Mouse (Mus musculus) G1E-ER4 (cell line): ENCODE measurements around the gene Olfr814. TPM values are rescaled to one million over a fixed set of nuclear protein-coding genes. Genes with fewer than 3 reads are reported as not detected.
"Not testable (repeated sequence)": the region's sequence is repeated elsewhere in the genome, so short reads cannot be mapped to it uniquely, and the experiment has no call there.

ENCODE experiments used
- GATA1 ChIP-seq: IDR thresholded peaks from one replicate; pipeline ENCODE4 v1.8.0; 2012; ENCODE audit warnings: low read length, inconsistent platforms
- polyA plus RNA-seq: library from polyadenylated mRNA; stranded (reverse); fragments of >175 nt; gene quantifications from 2 replicates; pipeline ENCODE4 v1.2.3, GENCODE M21; 2012

The Olfr814 gene
- polyA plus RNA-seq: not detected in 2 replicates

- TF ChIP-seq GATA1: not testable (repeated sequence)
Observed at GRCm38 (mm10) chr10:129879751-129880150, at the start of gene Olfr814. Gene Olfr814 (minus strand): TSS chr10:129879851.

DNA sequence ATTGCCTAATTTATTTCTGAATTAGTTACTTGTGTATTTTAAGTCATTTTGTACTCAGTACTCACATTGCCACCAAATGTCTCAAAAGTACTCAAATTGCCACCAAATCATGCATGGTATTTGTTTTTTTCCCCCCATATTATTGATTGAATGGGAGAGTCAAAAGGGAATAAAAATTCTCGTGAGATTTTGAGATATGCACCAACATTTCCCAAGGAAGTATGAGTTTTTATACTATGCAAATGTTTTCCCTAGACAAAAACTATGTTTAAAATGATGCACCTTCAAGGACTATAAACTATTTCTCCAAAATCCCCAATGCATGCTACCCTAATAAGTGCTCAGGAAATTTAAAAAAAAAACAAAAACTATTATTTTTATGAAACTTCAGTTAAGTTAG lies 35.8 kb upstream of the Olfr814 start, which contains the start of gene Olfr816:
Gene Olfr816 (minus strand): TSS at position 101 of the 400 bp plus-strand sequence.
- TF ChIP-seq GATA1: no peak

DNA sequence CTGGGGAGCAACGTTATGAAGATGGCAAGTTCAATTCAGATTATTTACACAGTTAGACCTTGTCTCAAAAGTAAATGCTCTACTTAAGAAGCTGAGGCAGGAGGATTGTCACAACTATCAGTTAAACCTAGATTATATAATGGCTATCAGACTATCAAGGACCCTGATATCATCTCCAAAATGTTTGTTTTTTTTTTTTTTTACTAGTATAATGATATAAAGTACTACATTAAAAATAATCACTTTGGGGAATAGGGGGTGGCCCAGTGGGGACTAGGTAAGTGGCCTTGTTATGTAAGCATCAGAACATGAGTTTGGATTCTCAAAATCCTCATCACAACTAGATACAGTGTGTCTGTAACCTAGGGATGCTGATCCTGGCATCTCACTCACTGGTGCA lies 26.1 kb upstream of the Olfr814 start, which contains the start of gene Olfr815:
Gene Olfr815 (minus strand): TSS at position 101 of the 400 bp plus-strand sequence.
- TF ChIP-seq GATA1: not testable (repeated sequence)

- no peak for TF ChIP-seq GATA1
Observed at GRCm38 (mm10) chr10:129885934-129886333, 6.3 kb upstream of the Olfr814 start.

DNA sequence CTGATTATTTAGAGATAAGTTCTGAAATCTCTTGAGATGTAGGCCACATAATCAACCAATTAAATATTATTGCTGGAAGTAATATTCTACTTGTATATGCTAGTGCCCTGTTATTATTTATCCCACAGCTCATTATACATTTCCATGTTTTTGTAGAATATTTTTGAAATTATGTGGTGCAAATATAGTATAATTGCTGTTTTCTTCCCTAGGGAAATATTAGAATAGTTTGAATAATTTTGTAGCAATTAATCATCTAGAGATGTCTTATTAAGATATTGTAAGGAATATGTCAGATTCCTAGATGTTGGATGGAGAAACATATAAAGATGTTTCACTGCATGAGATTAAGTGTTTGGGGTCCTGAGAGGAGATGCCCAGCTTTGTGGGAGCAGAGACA lies 24.6 kb downstream of the Olfr814 start, which contains the start of gene Olfr813:
Gene Olfr813 (plus strand): TSS at position 301 of the 400 bp plus-strand sequence.
- no peak for TF ChIP-seq GATA1

GRCm38 (mm10) chr10:129847343-129847742 lies 32.3 kb downstream of the Olfr814 start:
- TF ChIP-seq GATA1: no peak

DNA sequence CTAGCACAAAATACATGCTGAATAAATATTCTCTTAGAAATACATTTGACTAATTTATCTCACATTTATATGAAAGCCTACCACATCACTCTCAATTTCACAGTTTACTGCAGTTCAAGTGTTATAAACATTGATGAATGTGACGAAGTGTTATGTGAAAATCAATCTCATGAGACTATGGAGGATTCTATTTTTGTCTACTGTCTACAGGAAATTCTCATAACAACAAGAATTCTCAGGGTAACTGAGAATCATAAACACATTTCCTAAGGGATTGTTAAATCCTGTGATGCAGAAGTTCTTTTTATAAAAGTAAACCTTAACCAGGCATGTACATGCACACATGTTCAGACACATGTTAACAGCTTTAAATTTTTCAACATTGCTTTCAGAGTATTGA lies 33.7 kb downstream of the Olfr814 start, which contains the start of gene Olfr812:
Gene Olfr812 (minus strand): TSS at position 101 of the 400 bp plus-strand sequence.
- TF ChIP-seq GATA1: no peak

Other genes with a start within 250 kb of the Olfr814 start
- gene Olfr799, start 242.4 kb downstream of the Olfr814 start, polyA plus RNA-seq: not detected in 2 replicates
- gene Olfr800, start 222.2 kb downstream of the Olfr814 start, polyA plus RNA-seq: not detected in 2 replicates
- gene Olfr801, start 206.0 kb downstream of the Olfr814 start, polyA plus RNA-seq: not detected in 2 replicates
- not detected in 2 replicates for gene Olfr802, start 191.7 kb downstream of the Olfr814 start, polyA plus RNA-seq
- not detected in 2 replicates for gene Olfr803, start 185.6 kb downstream of the Olfr814 start, polyA plus RNA-seq
- not detected in 2 replicates for gene Olfr804, start 176.6 kb downstream of the Olfr814 start, polyA plus RNA-seq
- not detected in 2 replicates for gene Olfr805, start 150.5 kb downstream of the Olfr814 start, polyA plus RNA-seq
- gene Olfr806, start 137.9 kb downstream of the Olfr814 start, polyA plus RNA-seq: not detected in 2 replicates
- gene Olfr807, start 122.1 kb downstream of the Olfr814 start, polyA plus RNA-seq: not detected in 2 replicates
- gene Olfr808, start 114.4 kb downstream of the Olfr814 start, polyA plus RNA-seq: not detected in 2 replicates
- not detected in 2 replicates for gene Olfr809, start 105.2 kb downstream of the Olfr814 start, polyA plus RNA-seq
- gene Olfr810, start 84.9 kb downstream of the Olfr814 start, polyA plus RNA-seq: not detected in 2 replicates
- gene Olfr811, start 75.5 kb downstream of the Olfr814 start, polyA plus RNA-seq: not detected in 2 replicates
- gene Olfr812, start 33.8 kb downstream of the Olfr814 start, polyA plus RNA-seq: not detected in 2 replicates
- not detected in 2 replicates for gene Olfr813, start 24.5 kb downstream of the Olfr814 start, polyA plus RNA-seq
- not detected in 2 replicates for gene Olfr815, start 26.0 kb upstream of the Olfr814 start, polyA plus RNA-seq
- gene Olfr816, start 35.7 kb upstream of the Olfr814 start, polyA plus RNA-seq: not detected in 2 replicates
- not detected in 2 replicates for gene Olfr818, start 69.2 kb upstream of the Olfr814 start, polyA plus RNA-seq
- not detected in 2 replicates for gene Olfr819, start 87.4 kb upstream of the Olfr814 start, polyA plus RNA-seq
- gene Olfr247, start 96.3 kb upstream of the Olfr814 start, polyA plus RNA-seq: not detected in 2 replicates
- gene Gm10310, start 105.2 kb upstream of the Olfr814 start, polyA plus RNA-seq: not detected in 2 replicates
- gene Olfr820, start 132.8 kb upstream of the Olfr814 start, polyA plus RNA-seq: not detected in 2 replicates
- not detected in 2 replicates for gene Olfr821, start 150.5 kb upstream of the Olfr814 start, polyA plus RNA-seq
- gene Olfr822, start 191.4 kb upstream of the Olfr814 start, polyA plus RNA-seq: not detected in 2 replicates
- gene Olfr823, start 235.5 kb upstream of the Olfr814 start, polyA plus RNA-seq: not detected in 2 replicates